Mouse (Mus musculus) Muller cell, postnatal 12 days (primary cell): ENCODE results near the gene Cfdp1.
A peak's percentile ranks its signal among the peaks of the same experiment; 100 is the strongest.
"Not testable (repeated sequence)": the region's sequence is repeated elsewhere in the genome, so short reads cannot be mapped to it uniquely, and the experiment has no call there.

Experiments
- DNase-seq: peaks from one replicate; pipeline ENCODE4 v3.0.0-alpha.2; 2015; ENCODE audit errors: inconsistent ontology term

The Cfdp1 gene

GRCm38 (mm10) chr8:111855977-111856376, 1.9 kb upstream of the Cfdp1 start:
- DNase-seq: no peak

- not testable (repeated sequence) for DNase-seq
Measured at GRCm38 (mm10) chr8:111853219-111853618, 872 bp downstream of the Cfdp1 start.

- DNase-seq: no peak
Measured at GRCm38 (mm10) chr8:111846746-111847145, 7.3 kb downstream of the Cfdp1 start.

- DNase-seq: peak; percentile 16
Measured at GRCm38 (mm10) chr8:111835540-111835939, 18.6 kb downstream of the Cfdp1 start.

- DNase-seq: no peak
Measured at GRCm38 (mm10) chr8:111834011-111834410, 20.1 kb downstream of the Cfdp1 start.

GRCm38 (mm10) chr8:111832983-111833382, 21.1 kb downstream of the Cfdp1 start:
- DNase-seq: no peak

GRCm38 (mm10) chr8:111831996-111832395, 22.1 kb downstream of the Cfdp1 start:
- DNase-seq: no peak

- peak; percentile 86 for DNase-seq
Measured at GRCm38 (mm10) chr8:111828595-111828994, 25.5 kb downstream of the Cfdp1 start.

GRCm38 (mm10) chr8:111825219-111825618, 28.9 kb downstream of the Cfdp1 start:
- DNase-seq: no peak

GRCm38 (mm10) chr8:111824334-111824733, 29.8 kb downstream of the Cfdp1 start:
- DNase-seq: no peak

GRCm38 (mm10) chr8:111821199-111821598, 32.9 kb downstream of the Cfdp1 start:
- no peak for DNase-seq

- no peak for DNase-seq
Measured at GRCm38 (mm10) chr8:111820691-111821090, 33.4 kb downstream of the Cfdp1 start.

- no peak for DNase-seq
Measured at GRCm38 (mm10) chr8:111820018-111820417, 34.1 kb downstream of the Cfdp1 start.

GRCm38 (mm10) chr8:111818556-111818955, 35.5 kb downstream of the Cfdp1 start:
- DNase-seq: no peak

- no peak for DNase-seq
Measured at GRCm38 (mm10) chr8:111815078-111815477, 39.0 kb downstream of the Cfdp1 start.

GRCm38 (mm10) chr8:111813818-111814217, 40.3 kb downstream of the Cfdp1 start:
- no peak for DNase-seq

- peak; percentile 42 for DNase-seq
Measured at GRCm38 (mm10) chr8:111812835-111813234, 41.3 kb downstream of the Cfdp1 start.

- no peak for DNase-seq
Measured at GRCm38 (mm10) chr8:111810656-111811336, 43.3 kb downstream of the Cfdp1 start.

- DNase-seq: no peak
Measured at GRCm38 (mm10) chr8:111808891-111809622, 45.0 kb downstream of the Cfdp1 start.

GRCm38 (mm10) chr8:111808006-111808405, 46.1 kb downstream of the Cfdp1 start:
- DNase-seq: no peak

GRCm38 (mm10) chr8:111803362-111803761, 50.7 kb downstream of the Cfdp1 start:
- DNase-seq: no peak

GRCm38 (mm10) chr8:111802256-111802655, 51.8 kb downstream of the Cfdp1 start:
- no peak for DNase-seq

- peak; percentile 39 for DNase-seq
Measured at GRCm38 (mm10) chr8:111801456-111801855, 52.6 kb downstream of the Cfdp1 start.
